In genomic region chr3:110339026-110339606, GRCm38 (mm10) we compare ENCODE assay signal across 25 mouse cellular contexts.
A peak's percentile ranks its signal among the peaks of the same experiment; 100 is the strongest.
DNase-seq lines count a peak whose midpoint lies in the region; ATAC-seq and TF ChIP-seq lines count a peak whose summit lies in the region.
"Had no signal": no experiment of that assay in that cellular context is flagged by ENCODE, and none has a peak within 500 bp of the region (broad histone marks: within the 10 kb centered on the region; RNA-seq: fewer than 3 reads in every experiment).

No protein-coding gene starts in this region.

- no peak for DNase-seq in forebrain, postnatal 0 days
- no peak for DNase-seq in forebrain, embryonic 11.5 days (ENCODE audit: low spot score)
- no peak for DNase-seq in layer of hippocampus, adult 2 months (ENCODE audit: low spot score in 2 of 2)
- DNase-seq in layer of hippocampus, adult 11-12 months (ENCODE audit: low spot score) = no peak
- DNase-seq: adrenal gland, adult 8-10 months; adrenal gland, postnatal 14 days; adrenal gland, postnatal 36 days; B cell, adult 2 months; cerebellum, adult 11 months; cerebellum, adult 18-20 months; cerebellum, adult 8-10 months; cerebellum, adult 9-11 months; cerebellum, postnatal 14 days; cerebellum, postnatal 36 days; embryo, embryonic 11 days had no signal

- no peak overlapping the region for H3K4me3 ChIP-seq in forebrain, embryonic 13.5 days
- H3K4me3 ChIP-seq in forebrain, postnatal 0 days (ENCODE audit: low read depth, low read length) = no peak overlapping the region
- H3K4me3 ChIP-seq in forebrain, embryonic 15.5 days = no peak overlapping the region
- no peak overlapping the region for H3K4me3 ChIP-seq in forebrain, embryonic 11.5 days (ENCODE audit: low read depth, low read length)
- no peak overlapping the region for H3K4me3 ChIP-seq in layer of hippocampus, adult 2 months
- H3K4me3 ChIP-seq: embryonic facial prominence, embryonic 13.5 days; embryonic facial prominence, embryonic 15.5 days; erythroblast, embryonic 14.5 days had no signal

- no peaks in the 10 kb centered on the region for H3K36me3 ChIP-seq in forebrain, embryonic 13.5 days (ENCODE audit: poor library complexity, severe bottlenecking)
- no peaks in the 10 kb centered on the region for H3K36me3 ChIP-seq in forebrain, postnatal 0 days (ENCODE audit: insufficient read depth)
- no peaks in the 10 kb centered on the region for H3K36me3 ChIP-seq in forebrain, embryonic 15.5 days
- no peaks in the 10 kb centered on the region for H3K36me3 ChIP-seq in forebrain, embryonic 11.5 days (ENCODE audit: control insufficient read depth, insufficient read depth, low read length)
- H3K36me3 ChIP-seq: embryonic facial prominence, embryonic 13.5 days; embryonic facial prominence, embryonic 15.5 days; G1E had no signal

- no peaks in the 10 kb centered on the region for H3K9me3 ChIP-seq in forebrain, embryonic 13.5 days (replicated peaks)
- H3K9me3 ChIP-seq in forebrain, postnatal 0 days (ENCODE audit: low read length) = no peaks in the 10 kb centered on the region
- no peaks in the 10 kb centered on the region for H3K9me3 ChIP-seq in forebrain, embryonic 15.5 days
- H3K9me3 ChIP-seq in forebrain, embryonic 11.5 days (ENCODE audit: control insufficient read depth, low read length) = no peaks in the 10 kb centered on the region
- H3K9me3 ChIP-seq: embryonic facial prominence, embryonic 13.5 days; embryonic facial prominence, embryonic 15.5 days; G1E had no signal

- 0 out of 2 replicates have a peak overlapping the region, but pooled peaks have one; percentile 35 for H3K27ac ChIP-seq in forebrain, embryonic 13.5 days
- no peak overlapping the region for H3K27ac ChIP-seq in forebrain, postnatal 0 days (ENCODE audit: low read depth, low read length)
- H3K27ac ChIP-seq in forebrain, embryonic 15.5 days (replicated peaks) = peak overlapping the region; percentile 61
- no peak overlapping the region for H3K27ac ChIP-seq in forebrain, embryonic 11.5 days (ENCODE audit: low read depth, low read length)
- peak overlapping the region; percentile 32; the same call in 1 of the 2 replicates for H3K27ac ChIP-seq in layer of hippocampus, adult 2 months
- H3K27ac ChIP-seq: embryonic facial prominence, embryonic 13.5 days; embryonic facial prominence, embryonic 15.5 days had no signal

- no peaks in the 10 kb centered on the region for H3K27me3 ChIP-seq in forebrain, embryonic 13.5 days
- H3K27me3 ChIP-seq in forebrain, postnatal 0 days (ENCODE audit: insufficient read depth, low read length) = no peaks in the 10 kb centered on the region
- H3K27me3 ChIP-seq in forebrain, embryonic 15.5 days = no peaks in the 10 kb centered on the region
- H3K27me3 ChIP-seq in forebrain, embryonic 11.5 days (ENCODE audit: control insufficient read depth, insufficient read depth, low read length) = no peaks in the 10 kb centered on the region
- H3K27me3 ChIP-seq: CH12.LX; embryonic facial prominence, embryonic 13.5 days; embryonic facial prominence, embryonic 15.5 days had no signal

- no peak for TF ChIP-seq CTCF in forebrain, postnatal 0 days (IDR thresholded peaks at IDR 0.05; ENCODE audit: low read depth)
- TF ChIP-seq CTCF in layer of hippocampus, adult 2 months (conservative IDR thresholded peaks at IDR 0.05) = no peak

- no peaks in the 10 kb centered on the region for H3K4me1 ChIP-seq in forebrain, embryonic 13.5 days
- H3K4me1 ChIP-seq in forebrain, postnatal 0 days (ENCODE audit: insufficient read depth) = no peaks in the 10 kb centered on the region
- 0 out of 2 replicates have a peak, but pooled peaks cover 5% of the 10 kb centered on the region for H3K4me1 ChIP-seq in forebrain, embryonic 15.5 days
- no peaks in the 10 kb centered on the region for H3K4me1 ChIP-seq in forebrain, embryonic 11.5 days (replicated peaks; ENCODE audit: control insufficient read depth, insufficient read depth, low read length)
- H3K4me1 ChIP-seq: embryonic facial prominence, embryonic 13.5 days; embryonic facial prominence, embryonic 15.5 days had no signal

- H3K4me2 ChIP-seq in forebrain, embryonic 13.5 days = no peak overlapping the region
- no peak overlapping the region for H3K4me2 ChIP-seq in forebrain, postnatal 0 days (ENCODE audit: low read depth)
- no peak overlapping the region for H3K4me2 ChIP-seq in forebrain, embryonic 15.5 days (replicated peaks)
- H3K4me2 ChIP-seq in forebrain, embryonic 11.5 days (ENCODE audit: low read depth, low read length, severe bottlenecking) = no peak overlapping the region
- H3K4me2 ChIP-seq: embryonic facial prominence, embryonic 13.5 days; embryonic facial prominence, embryonic 15.5 days had no signal

- peak; percentile 53; the same call in 1 of the 2 replicates for ATAC-seq in forebrain, embryonic 13.5 days
- no peak for ATAC-seq in forebrain, postnatal 0 days
- peak; percentile 48; the same call in 1 of the 2 replicates for ATAC-seq in forebrain, embryonic 15.5 days (replicated peaks)
- no peak for ATAC-seq in forebrain, embryonic 11.5 days (replicated peaks; ENCODE audit: low FRiP score)
- ATAC-seq: activated CD4-positive, CD25-positive, alpha-beta regulatory T cell, adult 4 months; CD4-positive, CD25-positive, alpha-beta regulatory T cell, adult 4 months; Patski had no signal

- WGBS in forebrain, embryonic 13.5 days = 71% methylated on average over 2 of the region's 2 CpGs
- WGBS in forebrain, postnatal 0 days = 54% methylated on average over 2 of the region's 2 CpGs
- WGBS in forebrain, embryonic 15.5 days = 54% methylated on average over 2 of the region's 2 CpGs
- 85% methylated on average over 2 of the region's 2 CpGs for WGBS in forebrain, embryonic 11.5 days

- no peak overlapping the region for H3K9ac ChIP-seq in forebrain, embryonic 13.5 days
- no peak overlapping the region for H3K9ac ChIP-seq in forebrain, postnatal 0 days
- H3K9ac ChIP-seq in forebrain, embryonic 15.5 days (replicated peaks) = no peak overlapping the region
- no peak overlapping the region for H3K9ac ChIP-seq in forebrain, embryonic 11.5 days (ENCODE audit: low read length)
- H3K9ac ChIP-seq: embryonic facial prominence, embryonic 13.5 days; embryonic facial prominence, embryonic 15.5 days had no signal

Comparison
In these comparisons a context has a peak if more than half of its experiments do, and no peak if none do; other contexts are left out.
1. ATAC-seq: peak in forebrain, embryonic 13.5 days (single experiment) and forebrain, embryonic 15.5 days (single experiment); none in forebrain, postnatal 0 days (single experiment) and forebrain, embryonic 11.5 days (single experiment).
2. H3K27ac ChIP-seq: peak in forebrain, embryonic 13.5 days (single experiment), forebrain, embryonic 15.5 days (single experiment) and layer of hippocampus, adult 2 months (single experiment); none in forebrain, postnatal 0 days (single experiment) and forebrain, embryonic 11.5 days (single experiment).